Mouse (Mus musculus) limb, embryonic 10.5 days (tissue): ENCODE data around the gene Gcdh. TPM values are rescaled to one million over a fixed set of nuclear protein-coding genes. Genes with fewer than 3 reads are reported as not detected.

Experiments used
- microRNA-seq: library from miRNA; unstranded; fragments of <30 nt; microRNA quantifications from one replicate; pipeline ENCODE4, GENCODE M21; 2017
- polyA plus RNA-seq: library from polyadenylated mRNA; unstranded; fragments of >200 nt; fragmentation: Nextera tagmentation; extraction: Ambion mirVana; gene quantifications from 2 replicates; pipeline ENCODE4 v1.2.1, GENCODE M21; 2016

Gene Gcdh
- polyA plus RNA-seq, 1 experiment from 2014 or later, result 54.2 TPM

Small RNA genes lying within 50 kb of the gene (microRNA-seq; reads per million reads assigned to microRNA genes)
- gene Gm24197 (not detected), gene Mir7069 (4.1 reads per million, percentile 6 among the genes with 10 or more reads in this experiment)

Other genes starting within 250 kb of the Gcdh start
- 199 and 229 TPM in 2 replicates for gene Ier2, start 231.1 kb downstream of the Gcdh start, polyA plus RNA-seq
- 71.7 and 79.3 TPM in 2 replicates for gene Trmt1, start 207.6 kb downstream of the Gcdh start, polyA plus RNA-seq
- gene Nacc1, start 206.1 kb downstream of the Gcdh start, polyA plus RNA-seq, result 31.7 and 32.0 TPM in 2 replicates
- gene Lyl1, start 192.5 kb downstream of the Gcdh start, polyA plus RNA-seq, result 4.6 and 4.7 TPM in 2 replicates
- gene G430095P16Rik, start 170.9 kb downstream of the Gcdh start, polyA plus RNA-seq, result 3.7 and 8.1 TPM in 2 replicates
- gene Nfix, start 93.6 kb downstream of the Gcdh start, polyA plus RNA-seq, result 0.24 and 2.1 TPM in 2 replicates
- gene Dand5, start 71.1 kb downstream of the Gcdh start, polyA plus RNA-seq, result 1.9 and 2.7 TPM in 2 replicates
- gene Gadd45gip1, start 62.4 kb downstream of the Gcdh start, polyA plus RNA-seq, result 51.7 and 54.4 TPM in 2 replicates
- 119 and 122 TPM in 2 replicates for gene Rad23a, start 53.3 kb downstream of the Gcdh start, polyA plus RNA-seq
- 820 and 843 TPM in 2 replicates for gene Calr, start 47.0 kb downstream of the Gcdh start, polyA plus RNA-seq
- 149 and 156 TPM in 2 replicates for gene Farsa, start 36.9 kb downstream of the Gcdh start, polyA plus RNA-seq
- 92.8 and 99.5 TPM in 2 replicates for gene Syce2, start 21.8 kb downstream of the Gcdh start, polyA plus RNA-seq
- gene Klf1, start 8.0 kb upstream of the Gcdh start, polyA plus RNA-seq, result 14.0 and 18.7 TPM in 2 replicates
- gene Dnase2a, start 14.6 kb upstream of the Gcdh start, polyA plus RNA-seq, result 6.4 and 8.2 TPM in 2 replicates
- gene Mast1, start 43.4 kb upstream of the Gcdh start, polyA plus RNA-seq, result 0.09 and 0.16 TPM in 2 replicates
- gene Rtbdn, start 53.1 kb upstream of the Gcdh start, polyA plus RNA-seq, result 0.44 and 0.58 TPM in 2 replicates
- not detected in 2 replicates for gene Gm49661, start 75.5 kb upstream of the Gcdh start, polyA plus RNA-seq
- gene Prdx2, start 75.7 kb upstream of the Gcdh start, polyA plus RNA-seq, result 1,175 and 1,260 TPM in 2 replicates
- 156 and 168 TPM in 2 replicates for gene Rnaseh2a, start 75.8 kb upstream of the Gcdh start, polyA plus RNA-seq
- gene Junb, start 84.8 kb upstream of the Gcdh start, polyA plus RNA-seq, result 9.9 and 14.4 TPM in 2 replicates
- 16.0 and 19.1 TPM in 2 replicates for gene Hook2, start 96.7 kb upstream of the Gcdh start, polyA plus RNA-seq
- gene Best2, start 120.6 kb upstream of the Gcdh start, polyA plus RNA-seq, result not detected in 2 replicates
- gene Asna1, start 131.4 kb upstream of the Gcdh start, polyA plus RNA-seq, result 161 and 163 TPM in 2 replicates
- 138 and 157 TPM in 2 replicates for gene Trir, start 132.9 kb upstream of the Gcdh start, polyA plus RNA-seq
- 28.1 and 28.4 TPM in 2 replicates for gene Tnpo2, start 143.0 kb upstream of the Gcdh start, polyA plus RNA-seq
- 19.9 and 23.1 TPM in 2 replicates for gene Fbxw9, start 166.1 kb upstream of the Gcdh start, polyA plus RNA-seq
- gene Gm5741, start 174.1 kb upstream of the Gcdh start, polyA plus RNA-seq, result 0.79 TPM in 1 of 2 replicates, not detected in the other
- 70.2 and 79.0 TPM in 2 replicates for gene Dhps, start 177.8 kb upstream of the Gcdh start, polyA plus RNA-seq
- 109 and 116 TPM in 2 replicates for gene Wdr83os, start 186.8 kb upstream of the Gcdh start, polyA plus RNA-seq
- gene Wdr83, start 187.4 kb upstream of the Gcdh start, polyA plus RNA-seq, result 62.5 and 66.4 TPM in 2 replicates
- 22.4 and 25.2 TPM in 2 replicates for gene Man2b1, start 189.3 kb upstream of the Gcdh start, polyA plus RNA-seq
- gene Zfp791, start 229.2 kb upstream of the Gcdh start, polyA plus RNA-seq, result 1.1 and 1.9 TPM in 2 replicates